Mouse (Mus musculus): ENCODE measurements around the gene Ndst2.
A peak's percentile ranks its signal among the peaks of the same experiment; 100 is the strongest.

- TF ChIP-seq EP300 (optimal IDR thresholded peaks at IDR 0.05) (no peak), CTCF (IDR thresholded peaks at IDR 0.05; ENCODE audit: low read depth) (0 out of 2 replicates have a peak, but pooled peaks have one; percentile 12)
Observed at GRCm38 (mm10) chr14:20741301-20741700, 6.9 kb upstream of the Ndst2 start.
